Mouse (Mus musculus) MEL (cell line): ENCODE results near the gene Poc1a. TPM values are rescaled to one million over a fixed set of nuclear protein-coding genes. Genes with fewer than 3 reads are reported as not detected.

ENCODE experiments used
- DNase-seq: peaks from one replicate; pipeline ENCODE4 v3.0.0; 2011; ENCODE audit warnings: low read depth, low spot score
- H3K27ac ChIP-seq: 2 replicates; pipeline ENCODE4 v1.5.1; 2012; ENCODE audit warnings: low read depth, mild to moderate bottlenecking, control low read depth, low read length, moderate library complexity; ENCODE audit not compliant: control insufficient read depth
- H3K27me3 ChIP-seq, 2 experiments: fragments of 150-350 bp in 1 of 2; sonication (generic) in 1 of 2; 2 replicates each; pipeline ENCODE4 v1.6.1; 2012; ENCODE audit warnings: low read length in 2 of 2, mild to moderate bottlenecking in 2 of 2, improper control_type of control experiment in 1 of 2, moderate library complexity in 1 of 2; ENCODE audit not compliant: insufficient read depth in 2 of 2, control insufficient read depth in 1 of 2
- H3K36me3 ChIP-seq, 2 experiments: 2 replicates each; pipeline ENCODE4 v1.6.1; 2012 to 2014; ENCODE audit warnings: low read length in 2 of 2, improper control_type of control experiment in 1 of 2, inconsistent platforms in 1 of 2, mild to moderate bottlenecking in 1 of 2; ENCODE audit not compliant: insufficient read depth in 2 of 2, control insufficient read depth in 1 of 2
- H3K4me1 ChIP-seq, 2 experiments: fragments of 150-350 bp in 1 of 2; sonication (generic) in 1 of 2; 2 replicates each; pipeline ENCODE4 v1.6.1; 2012; ENCODE audit warnings: low read length in 2 of 2, improper control_type of control experiment in 1 of 2, mild to moderate bottlenecking in 1 of 2; ENCODE audit not compliant: insufficient read depth in 2 of 2, control insufficient read depth in 1 of 2
- H3K4me3 ChIP-seq, 2 experiments: fragments of 150-350 bp in 1 of 2; sonication (generic) in 1 of 2; 2 replicates each; pipeline ENCODE4 v1.5.1; 2012; ENCODE audit warnings: low read depth in 2 of 2, low read length in 2 of 2, mild to moderate bottlenecking in 2 of 2, moderate library complexity in 2 of 2, control low read depth in 1 of 2, improper control_type of control experiment in 1 of 2; ENCODE audit not compliant: control insufficient read depth in 1 of 2, insufficient read depth in 1 of 2
- H3K79me2 ChIP-seq: 2 replicates; pipeline ENCODE4 v1.6.1; 2012; ENCODE audit warnings: mild to moderate bottlenecking, low read length, moderate library complexity; ENCODE audit not compliant: control insufficient read depth, poor library complexity, insufficient read depth
- H3K9ac ChIP-seq: 2 replicates; pipeline ENCODE4 v1.6.1; 2012; ENCODE audit warnings: low read depth, mild to moderate bottlenecking, control low read depth, low read length, moderate library complexity; ENCODE audit not compliant: control insufficient read depth, poor library complexity, severe bottlenecking
- H3K9me3 ChIP-seq: fragments of 150-350 bp; sonication (generic); replicated peaks from 2 replicates; pipeline ENCODE4 v1.6.1; 2012; ENCODE audit warnings: mild to moderate bottlenecking, low read length, improper control_type of control experiment, moderate library complexity; ENCODE audit not compliant: insufficient read depth
- BHLHE40 ChIP-seq: IDR thresholded peaks from 2 replicates; pipeline ENCODE4 v1.6.1; 2012; ENCODE audit warnings: low read depth, mild to moderate bottlenecking, inconsistent platforms, low read length, improper control_type of control experiment, borderline replicate concordance
- CHD1 ChIP-seq: IDR thresholded peaks from 2 replicates; pipeline ENCODE4 v1.6.1; 2012; ENCODE audit warnings: low read depth, mild to moderate bottlenecking, inconsistent platforms, low read length, improper control_type of control experiment
- CHD2 ChIP-seq: IDR thresholded peaks from 2 replicates; pipeline ENCODE4 v1.6.1; 2011; ENCODE audit warnings: low read length, improper control_type of control experiment
- CTCF ChIP-seq, 3 experiments: IDR thresholded peaks in 2 of 3; conservative IDR thresholded peaks in 1 of 3; 2 replicates each; pipeline ENCODE4 v1.5.1; 2011 to 2012; ENCODE audit warnings: low read length in 3 of 3, low read depth in 2 of 3, mild to moderate bottlenecking in 2 of 3, improper control_type of control experiment in 1 of 3, inconsistent platforms in 1 of 3, mixed read lengths in 1 of 3, moderate library complexity in 1 of 3; ENCODE audit not compliant: control insufficient read depth in 1 of 3, insufficient read depth in 1 of 3, poor library complexity in 1 of 3, severe bottlenecking in 1 of 3
- E2F4 ChIP-seq: IDR thresholded peaks from 2 replicates; pipeline ENCODE4 v1.6.1; 2011; ENCODE audit warnings: low read depth, low read length, improper control_type of control experiment, borderline replicate concordance
- ELF1 ChIP-seq: IDR thresholded peaks from 2 replicates; pipeline ENCODE4 v1.6.1; 2014; ENCODE audit warnings: low read depth, mild to moderate bottlenecking, inconsistent platforms, low read length, improper control_type of control experiment, moderate library complexity
- EP300 ChIP-seq, 2 experiments: IDR thresholded peaks; 2 replicates each; pipeline ENCODE4 v1.6.1; 2011; ENCODE audit warnings: improper control_type of control experiment in 2 of 2, low read length in 2 of 2, low read depth in 1 of 2, mild to moderate bottlenecking in 1 of 2
- ETS1 ChIP-seq: IDR thresholded peaks from 2 replicates; pipeline ENCODE4 v1.6.1; 2012; ENCODE audit warnings: low read depth, mild to moderate bottlenecking, inconsistent platforms, low read length, improper control_type of control experiment, moderate library complexity
- GABPA ChIP-seq: IDR thresholded peaks from 2 replicates; pipeline ENCODE4 v1.6.1; 2012; ENCODE audit warnings: low read depth, mild to moderate bottlenecking, inconsistent platforms, low read length, improper control_type of control experiment, moderate library complexity
- GATA1 ChIP-seq: IDR thresholded peaks from 2 replicates; pipeline ENCODE4 v1.6.1; 2011; ENCODE audit warnings: low read depth, low read length, improper control_type of control experiment
- HCFC1 ChIP-seq: IDR thresholded peaks from 2 replicates; pipeline ENCODE4 v1.6.1; 2012; ENCODE audit warnings: low read depth, mild to moderate bottlenecking, inconsistent platforms, low read length, improper control_type of control experiment, moderate library complexity
- JUND ChIP-seq: IDR thresholded peaks from 2 replicates; pipeline ENCODE4 v1.6.1; 2011; ENCODE audit warnings: low read depth, mild to moderate bottlenecking, improper control_type of control experiment, low read length
- MAZ ChIP-seq: IDR thresholded peaks from 2 replicates; pipeline ENCODE4 v1.6.1; 2012; ENCODE audit warnings: low read depth, mild to moderate bottlenecking, inconsistent platforms, low read length, improper control_type of control experiment
- MXI1 ChIP-seq: IDR thresholded peaks from 2 replicates; pipeline ENCODE4 v1.6.1; 2011; ENCODE audit warnings: mild to moderate bottlenecking, low read depth, low read length, improper control_type of control experiment
- MYB ChIP-seq: IDR thresholded peaks from 2 replicates; pipeline ENCODE4 v1.6.1; 2011; ENCODE audit warnings: mild to moderate bottlenecking, low read depth, low read length, improper control_type of control experiment
- MYC ChIP-seq: IDR thresholded peaks from 2 replicates; pipeline ENCODE4 v1.6.1; 2011; ENCODE audit warnings: low read depth, mild to moderate bottlenecking, low read length, improper control_type of control experiment, moderate library complexity
- NRF1 ChIP-seq: IDR thresholded peaks from 2 replicates; pipeline ENCODE4 v1.6.1; 2014; ENCODE audit warnings: low read depth, mild to moderate bottlenecking, inconsistent platforms, low read length, improper control_type of control experiment, moderate library complexity; ENCODE audit not compliant: poor library complexity, insufficient read depth, severe bottlenecking
- POLR2A ChIP-seq, 2 experiments: IDR thresholded peaks; 2 replicates each; pipeline ENCODE4 v1.6.1; 2011 to 2012; ENCODE audit warnings: low read length in 2 of 2, mild to moderate bottlenecking in 2 of 2, control low read depth in 1 of 2, improper control_type of control experiment in 1 of 2, low read depth in 1 of 2, moderate library complexity in 1 of 2; ENCODE audit not compliant: control insufficient read depth in 1 of 2, insufficient read depth in 1 of 2, poor library complexity in 1 of 2
- POLR2AphosphoS5 ChIP-seq: IDR thresholded peaks from 2 replicates; pipeline ENCODE4 v1.6.1; 2012; ENCODE audit warnings: low read depth, borderline replicate concordance, mild to moderate bottlenecking, inconsistent platforms, low read length, moderate library complexity, mixed read lengths
- RAD21 ChIP-seq: IDR thresholded peaks from 2 replicates; pipeline ENCODE4 v1.6.1; 2011; ENCODE audit warnings: mild to moderate bottlenecking, low read depth, low read length, improper control_type of control experiment
- RCOR1 ChIP-seq: IDR thresholded peaks from 2 replicates; pipeline ENCODE4 v1.6.1; 2012; ENCODE audit warnings: low read depth, mild to moderate bottlenecking, inconsistent platforms, low read length, improper control_type of control experiment
- SIN3A ChIP-seq: IDR thresholded peaks from 2 replicates; pipeline ENCODE4 v1.6.1; 2012; ENCODE audit warnings: low read length, improper control_type of control experiment, inconsistent platforms
- SMC3 ChIP-seq: IDR thresholded peaks from 2 replicates; pipeline ENCODE4 v1.6.1; 2011; ENCODE audit warnings: low read depth, low read length, improper control_type of control experiment
- TAL1 ChIP-seq: IDR thresholded peaks from 2 replicates; pipeline ENCODE4 v1.6.1; 2012; ENCODE audit warnings: mild to moderate bottlenecking, inconsistent platforms, low read length, moderate library complexity, mixed read lengths
- TBP ChIP-seq: IDR thresholded peaks from 2 replicates; pipeline ENCODE4 v1.8.0; 2011; ENCODE audit warnings: low read depth, low read length, improper control_type of control experiment
- TCF12 ChIP-seq: IDR thresholded peaks from 2 replicates; pipeline ENCODE4 v1.6.1; 2014; ENCODE audit warnings: low read depth, mild to moderate bottlenecking, inconsistent platforms, low read length, improper control_type of control experiment, moderate library complexity
- UBTF ChIP-seq: IDR thresholded peaks from 2 replicates; pipeline ENCODE4 v1.6.1; 2012; ENCODE audit warnings: low read depth, mild to moderate bottlenecking, inconsistent platforms, low read length, improper control_type of control experiment, moderate library complexity, borderline replicate concordance; ENCODE audit not compliant: insufficient read depth
- USF1 ChIP-seq: IDR thresholded peaks from 2 replicates; pipeline ENCODE4 v1.6.1; 2014; ENCODE audit warnings: low read depth, mild to moderate bottlenecking, inconsistent platforms, low read length, improper control_type of control experiment, moderate library complexity
- USF2 ChIP-seq, 2 experiments: IDR thresholded peaks; 2 replicates each; pipeline ENCODE4 v1.6.1; 2011 to 2012; ENCODE audit warnings: improper control_type of control experiment in 2 of 2, low read length in 2 of 2, borderline replicate concordance in 1 of 2, inconsistent platforms in 1 of 2, low read depth in 1 of 2, mild to moderate bottlenecking in 1 of 2; ENCODE audit not compliant: insufficient read depth in 1 of 2
- ZNF384 ChIP-seq: IDR thresholded peaks from 2 replicates; pipeline ENCODE4 v1.6.1; 2012; ENCODE audit warnings: low read depth, mild to moderate bottlenecking, inconsistent platforms, low read length, improper control_type of control experiment
- polyA plus RNA-seq, 2 experiments: library from polyadenylated mRNA; stranded (reverse) in 1 of 2; unstranded in 1 of 2; fragments of >175 nt in 1 of 2; fragments of >200 nt in 1 of 2; gene quantifications; 2 replicates each; pipeline versions ENCODE4 v1.2.1 to v1.2.4; 2012; ENCODE audit warnings: low replicate concordance in 2 of 2, low read depth in 1 of 2; ENCODE audit not compliant: insufficient read length in 2 of 2, insufficient read depth in 1 of 2, missing spikeins in 1 of 2
- total RNA-seq: library from RNA; depleted of rRNA; stranded (reverse); fragments of 300-350 nt; gene quantifications from 2 replicates; pipeline ENCODE4 v1.2.3, GENCODE M21; 2012

Poc1a gene
- total and polyA plus RNA-seq, 3 experiments, result 33.8 to 41.3 TPM; not detected in 1

- peaks cover 0 to 4% of the 10 kb centered on the region in 2 experiments; a peak in 2 of 4 replicates for H3K36me3 ChIP-seq
- H3K27ac ChIP-seq, result no peak overlapping the region
- DNase-seq, result peak; percentile 40
- H3K4me1 ChIP-seq, result peaks cover 0 to 17% of the 10 kb centered on the region in 2 experiments; a peak in 2 of 4 replicates
- H3K4me3 ChIP-seq, result peak overlapping the region; percentile 55 to 69
- no peaks in the 10 kb centered on the region for H3K9me3 ChIP-seq
- H3K9ac ChIP-seq, result peak overlapping the region; percentile 58
- TF ChIP-seq HCFC1 (no peak), MYB (no peak), CHD2 (no peak), NRF1 (no peak), POLR2A (IDR thresholded peaks at IDR 0.05; ENCODE audit: control insufficient read depth in 1 of 2, insufficient read depth in 1 of 2, low read depth in 1 of 2, low read length in 2 of 2, poor library complexity in 1 of 2) (no peak), ZNF384 (no peak), POLR2AphosphoS5 (no peak), CHD1 (no peak), TBP (no peak), GABPA (no peak), UBTF (no peak), JUND (no peak), TCF12 (no peak), EP300 (IDR thresholded peaks at IDR 0.05; ENCODE audit: low read depth in 1 of 2, low read length in 2 of 2) (no peak), E2F4 (no peak), USF2 (IDR thresholded peaks at IDR 0.05; ENCODE audit: borderline replicate concordance in 1 of 2, insufficient read depth in 1 of 2, low read depth in 1 of 2, low read length in 2 of 2) (no peak)
- peaks cover 15% of the 10 kb centered on the region for H3K79me2 ChIP-seq
- no peaks in the 10 kb centered on the region for H3K27me3 ChIP-seq
Observed at GRCm38 (mm10) chr9:106367001-106367400, 86.1 kb downstream of the Poc1a start.

DNA sequence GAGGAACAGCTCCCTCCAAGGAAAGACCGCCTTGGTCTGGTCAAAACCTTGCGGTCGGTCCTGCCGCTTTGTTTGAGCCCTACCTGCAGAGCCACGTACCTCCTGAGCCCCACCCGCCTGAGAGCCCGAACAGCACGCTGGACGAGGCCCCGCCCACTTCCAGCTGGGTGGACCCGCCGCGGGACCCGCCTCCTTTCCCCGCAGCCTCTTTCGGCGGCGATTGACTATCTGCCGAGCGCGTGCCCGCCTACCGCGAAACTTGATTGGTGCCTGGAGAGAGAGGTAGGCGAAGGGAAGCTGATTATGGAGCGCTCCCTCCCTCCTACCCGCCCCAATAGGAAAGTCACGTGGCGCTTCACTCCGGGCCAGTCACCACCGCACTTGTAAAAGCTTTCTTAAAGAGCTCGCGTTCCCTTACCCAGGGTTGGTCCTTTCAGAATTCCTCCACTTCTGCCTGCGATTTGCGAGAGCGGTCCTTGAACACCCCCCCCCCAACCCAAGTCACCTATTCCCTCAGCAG, 86.8 kb downstream of the Poc1a start:
- peak overlapping the region; percentile 77 to 78 for H3K4me3 ChIP-seq
- H3K36me3 ChIP-seq, result peaks cover 0 to 4% of the 10 kb centered on the region in 2 experiments; a peak in 2 of 4 replicates
- no peaks in the 10 kb centered on the region for H3K27me3 ChIP-seq
- peaks cover 15% of the 10 kb centered on the region for H3K79me2 ChIP-seq
- H3K9me3 ChIP-seq, result no peaks in the 10 kb centered on the region
- H3K9ac ChIP-seq, result peak overlapping the region; percentile 74
- DNase-seq, result peak; percentile 99
- peaks cover 0 to 16% of the 10 kb centered on the region in 2 experiments; a peak in 2 of 4 replicates for H3K4me1 ChIP-seq
- H3K27ac ChIP-seq, result peak overlapping the region; percentile 74
- TF ChIP-seq RAD21, result no peak
- TF ChIP-seq SIN3A, result peak; percentile 89
- TF ChIP-seq CTCF (IDR thresholded peaks at IDR 0.05 in 2 of 3, conservative IDR thresholded peaks at IDR 0.05 in 1 of 3; ENCODE audit: control insufficient read depth in 1 of 3, insufficient read depth in 1 of 3, low read depth in 2 of 3, low read length in 3 of 3, poor library complexity in 1 of 3, severe bottlenecking in 1 of 3), result no peak
- TF ChIP-seq USF1, result peak; percentile 98
- peak; percentile 55 to 91; a peak in 3 of 4 replicates for TF ChIP-seq USF2 (IDR thresholded peaks at IDR 0.05; ENCODE audit: borderline replicate concordance in 1 of 2, insufficient read depth in 1 of 2, low read depth in 1 of 2, low read length in 2 of 2)
- no peak for TF ChIP-seq CHD1
- no peak for TF ChIP-seq UBTF
- TF ChIP-seq ETS1, result 0 out of 2 replicates have a peak, but pooled peaks have one; percentile 10
- TF ChIP-seq SMC3, result no peak
- TF ChIP-seq BHLHE40, result peak; percentile 84
- TF ChIP-seq POLR2A (IDR thresholded peaks at IDR 0.05; ENCODE audit: control insufficient read depth in 1 of 2, insufficient read depth in 1 of 2, low read depth in 1 of 2, low read length in 2 of 2, poor library complexity in 1 of 2), result peak; percentile 29 to 57; a peak in 1 of 4 replicates
- TF ChIP-seq MYC, result peak; percentile 67
- TF ChIP-seq MXI1, result peak; percentile 85
- 0 out of 2 replicates have a peak, but pooled peaks have one; percentile 17 for TF ChIP-seq TCF12
- no peak for TF ChIP-seq GATA1
- peak; percentile 91 for TF ChIP-seq MAZ
- no peak for TF ChIP-seq ZNF384
- no peak for TF ChIP-seq ELF1
- TF ChIP-seq TAL1, result no peak
- no peak for TF ChIP-seq RCOR1
- TF ChIP-seq CHD2, result no peak
